Mouse (Mus musculus) cortical plate, adult 2 months (tissue): ENCODE measurements at regions not wholly inside any gene's neighbourhood (a gene's known extent, or its start where the extent isn't known, plus 50 kb on each side); places are given as distances from the start of the nearest gene placed in this dataset.

Experiments
- CTCF ChIP-seq: fragments of 200-500 bp; IDR thresholded peaks from 2 replicates; pipeline ENCODE4 v1.5.1; 2011; ENCODE audit warnings: mild to moderate bottlenecking, control low read depth, low read length; ENCODE audit not compliant: insufficient read depth; ENCODE audit errors: extremely low read depth
- POLR2A ChIP-seq: fragments of 200-500 bp; IDR thresholded peaks from 2 replicates; pipeline ENCODE4 v1.6.1; 2011; ENCODE audit warnings: mild to moderate bottlenecking, low read length, control low read depth; ENCODE audit not compliant: insufficient read depth; ENCODE audit errors: extremely low read depth

GRCm38 (mm10) chr8:113183186-113183585 lies 452.2 kb upstream of the Mon1b start:
- no peak for TF ChIP-seq POLR2A
- TF ChIP-seq CTCF: no peak
